Mouse (Mus musculus) neural tube, postnatal 0 days (tissue): ENCODE results near the gene Aup1. TPM values are rescaled to one million over a fixed set of nuclear protein-coding genes. Genes with fewer than 3 reads are reported as not detected.

ENCODE experiments used
- microRNA counts: library from miRNA; unstranded; fragments of <30 nt; microRNA quantifications from one replicate; lab custom pipeline; 2015
- microRNA-seq: library from miRNA; unstranded; fragments of <30 nt; microRNA quantifications from one replicate; pipeline ENCODE4, GENCODE M21; 2016
- polyA plus RNA-seq: library from polyadenylated mRNA; unstranded; fragments of >200 nt; fragmentation: Nextera tagmentation; extraction: Ambion mirVana; gene quantifications from 2 replicates; pipeline ENCODE4 v1.2.1, GENCODE M21; 2015

Aup1 gene
- 144 and 154 TPM in 2 replicates for polyA plus RNA-seq

DNA sequence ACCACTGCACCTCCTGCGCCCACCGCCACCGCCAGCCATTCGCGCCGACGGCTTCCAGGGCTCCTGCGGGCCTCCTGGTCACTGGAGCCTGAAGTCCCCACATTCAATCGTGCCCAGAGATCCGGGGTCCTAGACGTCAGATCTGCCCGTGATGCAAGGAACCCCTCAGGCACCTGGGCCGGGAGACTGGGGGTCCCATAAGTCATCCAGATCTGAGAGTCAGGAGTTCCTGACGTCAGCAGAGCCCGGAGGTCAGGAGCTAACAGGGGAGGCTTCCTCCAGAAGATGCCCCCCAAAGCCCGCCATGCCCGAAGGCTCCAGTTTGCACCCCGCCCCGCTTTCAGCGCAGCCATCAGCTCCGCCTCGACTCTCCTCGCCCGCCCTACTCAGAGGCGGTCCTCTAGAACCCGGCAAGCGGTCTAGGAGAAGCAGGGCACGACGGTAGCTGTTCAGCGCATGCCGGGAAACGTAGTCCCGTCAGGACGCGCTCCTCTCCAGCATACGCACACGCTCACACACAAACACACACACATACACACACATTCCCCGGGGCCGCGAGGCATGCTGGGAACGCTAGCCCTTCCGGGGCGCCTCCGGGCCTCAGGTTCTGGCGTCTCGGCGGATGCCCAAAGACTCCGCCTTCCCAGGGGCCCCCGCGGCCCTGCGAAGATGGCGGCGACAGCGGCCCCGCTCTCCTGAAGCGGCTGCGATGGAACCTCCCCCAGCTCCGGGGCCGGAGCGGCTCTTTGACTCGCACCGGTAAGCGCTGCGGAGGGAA lies at the start of gene Aup1:
Aup1 (plus strand) TSS at position 448 of the 778 bp plus-strand sequence.

DNA sequence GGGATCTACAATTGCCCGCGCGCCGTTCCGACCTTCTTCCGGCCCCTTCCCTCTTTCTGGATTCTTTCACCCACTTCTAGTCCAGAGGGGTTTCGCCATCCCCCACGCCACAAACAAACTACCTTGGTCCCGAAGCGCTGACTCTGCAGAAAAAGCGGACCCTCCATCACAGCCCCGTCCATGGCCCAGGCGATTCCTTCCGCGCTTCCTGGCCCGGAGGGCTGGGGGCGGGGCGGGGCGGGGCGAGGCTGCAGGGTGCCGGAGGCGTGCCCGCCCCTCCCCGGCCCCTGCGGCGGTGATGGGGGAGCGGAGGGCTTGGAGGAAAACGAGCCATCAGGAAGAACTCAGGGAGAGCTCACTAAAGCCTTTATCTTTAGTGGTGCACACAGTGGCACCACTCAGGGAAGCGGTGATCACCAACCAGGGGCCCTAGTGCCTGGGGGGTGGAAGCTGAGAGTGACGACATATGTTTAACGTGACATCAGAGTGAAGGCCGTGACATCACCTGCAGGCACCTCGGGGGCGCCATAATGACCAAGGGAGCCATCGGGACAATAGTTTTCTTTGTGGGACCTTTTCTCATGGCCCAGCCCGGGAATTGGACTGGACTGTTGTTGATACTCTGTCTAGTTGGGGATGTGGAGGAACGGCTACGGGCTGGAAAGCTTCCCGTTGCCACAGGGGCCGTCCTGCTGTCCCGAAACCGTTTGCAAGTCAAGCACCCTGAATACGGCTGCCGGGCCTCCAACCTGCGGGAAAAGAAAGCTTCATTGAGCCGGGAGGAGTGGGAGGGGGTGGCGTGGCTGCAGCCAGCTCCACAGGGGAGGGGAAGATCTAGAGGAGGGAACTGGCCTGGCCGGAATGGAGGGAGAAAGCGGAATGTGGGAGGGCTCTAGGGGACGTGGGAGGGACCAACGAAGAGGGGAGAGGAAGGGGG lies 20.8 kb upstream of the Aup1 start, which contains the start of the genes Dok1 and Loxl3:
Dok1 (minus strand) TSS at position 223 of the 937 bp plus-strand sequence.
Loxl3 (plus strand) TSS at position 925 of the 937 bp plus-strand sequence.

GRCm38 (mm10) chr6:83054871-83055431 lies 630 bp downstream of the Aup1 start, which contains the start of gene Htra2:
Htra2 (minus strand) TSS chr6:83055273.

GRCm38 (mm10) chr6:83057790-83058189 lies 3.5 kb downstream of the Aup1 start, which contains the start of gene Dqx1:
Dqx1 (plus strand) TSS chr6:83057844.

GRCm38 (mm10) chr6:83070247-83070310 lies 15.8 kb downstream of the Aup1 start, which contains the start of gene Tlx2:
Tlx2 (minus strand) TSS chr6:83070293.

DNA sequence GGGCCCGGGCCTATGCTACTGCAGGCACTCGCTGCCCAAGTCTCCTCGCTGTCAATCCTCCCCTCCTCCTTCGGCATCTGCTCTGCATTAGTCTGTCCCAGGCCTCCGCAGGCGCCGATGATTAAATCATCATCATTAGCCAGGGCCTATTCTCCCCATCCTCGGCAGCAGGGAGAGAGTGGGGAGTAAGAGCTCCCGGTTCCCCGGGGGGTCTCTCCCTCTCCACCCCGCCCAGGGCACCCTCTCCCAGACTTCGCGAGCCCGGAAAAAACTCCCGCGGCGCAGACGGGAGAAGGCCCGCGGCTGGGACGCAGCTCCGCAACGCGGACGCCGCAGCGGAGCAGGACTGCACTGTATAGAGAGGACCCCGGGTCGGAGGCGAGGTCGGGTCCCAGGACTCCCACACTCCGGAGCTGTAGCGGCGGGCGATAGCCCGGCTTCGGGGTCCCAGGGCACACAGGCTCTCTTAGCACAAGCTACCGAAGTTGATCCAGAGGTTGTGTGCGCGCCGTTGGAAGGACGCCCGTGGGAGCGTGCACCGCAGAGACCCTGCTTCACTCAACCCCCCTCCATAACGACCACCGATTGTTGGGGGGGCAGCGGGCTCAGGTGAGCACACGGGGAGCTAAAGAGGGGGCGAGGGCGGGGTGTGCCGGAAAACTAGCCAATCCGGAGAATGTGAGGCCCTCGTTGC lies 23.5 kb downstream of the Aup1 start, which contains the start of gene Pcgf1:
Pcgf1 (plus strand) TSS at position 240 of the 694 bp plus-strand sequence.

GRCm38 (mm10) chr6:83086121-83087035 lies 32.1 kb downstream of the Aup1 start, which contains the start of gene Lbx2:
Lbx2 (plus strand) TSS chr6:83086367.

DNA sequence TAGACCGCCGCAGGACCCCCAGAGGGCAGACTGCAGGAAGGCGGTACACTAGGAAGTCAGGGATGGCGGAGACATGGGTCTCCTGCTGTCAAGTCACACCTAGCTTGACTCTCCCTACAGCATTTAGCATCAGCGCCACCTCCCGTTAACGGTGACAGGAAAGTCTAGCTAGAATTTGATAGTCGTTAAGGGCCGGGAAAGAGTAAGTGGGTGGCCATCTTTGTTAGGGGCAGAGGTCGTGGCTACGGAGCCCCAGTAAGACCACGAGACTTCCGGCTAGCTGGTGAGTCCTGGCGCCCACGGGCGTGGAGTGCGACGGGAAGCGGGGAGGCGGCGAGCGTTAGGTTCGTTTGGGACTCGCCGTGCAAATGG lies 47.0 kb downstream of the Aup1 start, which contains the start of the genes Ccdc142 and Gm42688:
Ccdc142 (plus strand) TSS at position 286 of the 372 bp plus-strand sequence.
Gm42688 (plus strand) TSS at position 302 of the 372 bp plus-strand sequence.

MicroRNAs within 50 kb of the gene (microRNA counts, 519-probe panel; counts per million panel counts)
- microRNA mmu-miR-3470a+mmu-miR-3470b (lab: Ali Mortazavi, UCI), result 40.5 counts per million

Small RNA genes lying within 50 kb of the gene (microRNA-seq; reads per million reads assigned to microRNA genes)
- gene Mir3470a, result not detected
- gene Mir7040, result not detected

Other genes starting within 250 kb of the Aup1 start
- gene Sema4f, start 114.8 kb upstream of the Aup1 start, polyA plus RNA-seq, result 21.0 and 21.4 TPM in 2 replicates
- 0.10 TPM in 1 of 2 replicates, not detected in the other for gene M1ap, start 107.6 kb upstream of the Aup1 start, polyA plus RNA-seq
- 3.8 and 4.3 TPM in 2 replicates for gene Dok1, start 21.1 kb upstream of the Aup1 start, polyA plus RNA-seq
- gene Loxl3, start 20.3 kb upstream of the Aup1 start, polyA plus RNA-seq, result 4.6 and 7.2 TPM in 2 replicates
- 89.7 and 95.1 TPM in 2 replicates for gene Htra2, start 752 bp downstream of the Aup1 start, polyA plus RNA-seq
- gene Dqx1, start 3.3 kb downstream of the Aup1 start, polyA plus RNA-seq, result 0.19 and 0.33 TPM in 2 replicates
- 1.5 TPM in 1 of 2 replicates, not detected in the other for gene Tlx2, start 15.8 kb downstream of the Aup1 start, polyA plus RNA-seq
- gene Pcgf1, start 23.3 kb downstream of the Aup1 start, polyA plus RNA-seq, result 34.3 and 37.8 TPM in 2 replicates
- not detected in 2 replicates for gene Lbx2, start 31.8 kb downstream of the Aup1 start, polyA plus RNA-seq
- gene Ccdc142, start 47.1 kb downstream of the Aup1 start, polyA plus RNA-seq, result 4.3 and 7.1 TPM in 2 replicates
- 4.7 and 5.3 TPM in 2 replicates for gene Gm42688, start 47.1 kb downstream of the Aup1 start, polyA plus RNA-seq
- 129 and 139 TPM in 2 replicates for gene Mrpl53, start 54.5 kb downstream of the Aup1 start, polyA plus RNA-seq
- 23.1 and 24.7 TPM in 2 replicates for gene Mogs, start 61.0 kb downstream of the Aup1 start, polyA plus RNA-seq
- 82.3 and 104 TPM in 2 replicates for gene Wbp1, start 67.0 kb downstream of the Aup1 start, polyA plus RNA-seq
- 13.1 and 14.2 TPM in 2 replicates for gene Ino80b, start 70.9 kb downstream of the Aup1 start, polyA plus RNA-seq
- gene Rtkn, start 80.9 kb downstream of the Aup1 start, polyA plus RNA-seq, result 21.9 and 25.3 TPM in 2 replicates
- 22.2 and 23.0 TPM in 2 replicates for gene Wdr54, start 101.9 kb downstream of the Aup1 start, polyA plus RNA-seq
- 13.4 and 14.9 TPM in 2 replicates for gene 1700003E16Rik, start 101.9 kb downstream of the Aup1 start, polyA plus RNA-seq
- 129 and 141 TPM in 2 replicates for gene Dctn1, start 111.4 kb downstream of the Aup1 start, polyA plus RNA-seq
- 0.19 and 0.31 TPM in 2 replicates for gene Slc4a5, start 165.3 kb downstream of the Aup1 start, polyA plus RNA-seq